Mouse (Mus musculus): Measurements from ENCODE around the gene Arnt2. TPM values are rescaled to one million over a fixed set of nuclear protein-coding genes. Genes with fewer than 3 reads are reported as not detected.

The Arnt2 gene
- total RNA-seq, 2 experiments from 2014 or later: 160 to 172 TPM

DNA sequence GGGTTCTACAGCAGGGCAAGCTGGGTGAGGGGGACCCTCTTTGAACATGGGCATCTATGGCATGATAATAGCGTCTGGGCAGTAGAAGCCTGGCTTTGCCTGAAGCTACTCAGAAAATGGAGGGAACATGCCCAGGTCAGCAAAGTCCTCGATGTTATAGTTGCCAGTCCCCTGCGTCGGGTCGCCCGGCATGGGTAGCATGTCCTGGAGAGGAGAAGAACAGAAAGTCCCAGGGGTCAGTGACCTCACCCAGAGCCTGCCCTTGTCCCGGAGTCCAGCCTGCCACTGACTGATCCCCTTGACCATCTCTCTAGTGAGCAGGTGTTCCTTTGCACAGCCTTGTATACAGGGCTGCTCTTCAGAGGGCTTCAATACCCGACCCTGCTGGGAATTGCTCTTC, 160.0 kb downstream of the Arnt2 start:
- DNase-seq (ENCODE audit: low spot score in 2 of 2): no peak

GRCm38 (mm10) chr7:84249381-84249780, 160.6 kb downstream of the Arnt2 start:
- peak in 1 of 2 experiments; percentile 11 for DNase-seq (ENCODE audit: low spot score in 2 of 2)

GRCm38 (mm10) chr7:84247960-84248665, 161.9 kb downstream of the Arnt2 start:
- no peak for DNase-seq (ENCODE audit: low spot score in 2 of 2)

DNA sequence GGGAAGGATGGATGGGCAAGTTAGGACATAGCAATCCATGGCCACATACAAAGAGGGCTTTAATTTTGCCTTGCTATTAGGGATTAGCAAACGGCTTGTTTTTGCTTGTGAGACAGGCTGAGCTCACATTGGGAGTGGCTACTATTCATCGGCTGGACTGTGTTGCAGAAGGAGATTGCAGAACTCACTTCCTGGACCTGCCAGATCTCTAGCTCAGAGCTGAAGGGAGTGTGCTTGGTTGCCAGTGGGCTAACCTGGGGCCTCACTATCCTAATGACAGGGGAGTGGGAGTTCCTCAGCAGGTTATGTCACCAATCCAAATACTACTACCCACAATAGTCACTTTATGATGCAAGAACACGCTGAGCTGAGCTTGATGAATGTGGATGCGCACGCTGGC, 163.1 kb downstream of the Arnt2 start:
- DNase-seq (ENCODE audit: low spot score in 2 of 2): no peak

DNA sequence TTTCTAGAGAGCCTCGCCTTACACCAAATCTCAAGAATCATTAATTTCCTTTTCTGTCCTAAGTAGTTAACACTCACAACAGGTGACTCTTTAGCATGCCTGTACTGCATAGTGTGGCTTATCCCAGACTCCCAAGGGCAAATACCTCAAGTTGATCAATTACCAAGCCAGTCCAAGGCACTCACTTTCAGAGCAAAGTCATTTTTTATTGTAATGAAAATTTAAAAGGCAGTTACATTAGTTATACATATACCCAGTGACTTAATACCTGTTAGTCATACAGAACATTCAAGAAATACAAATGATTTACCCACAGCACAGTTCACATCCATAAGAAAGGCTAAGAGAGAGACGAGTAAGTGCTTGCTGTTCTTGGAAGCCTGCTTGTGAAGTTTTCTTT, 163.9 kb downstream of the Arnt2 start:
- no peak for DNase-seq (ENCODE audit: low spot score in 2 of 2)

DNA sequence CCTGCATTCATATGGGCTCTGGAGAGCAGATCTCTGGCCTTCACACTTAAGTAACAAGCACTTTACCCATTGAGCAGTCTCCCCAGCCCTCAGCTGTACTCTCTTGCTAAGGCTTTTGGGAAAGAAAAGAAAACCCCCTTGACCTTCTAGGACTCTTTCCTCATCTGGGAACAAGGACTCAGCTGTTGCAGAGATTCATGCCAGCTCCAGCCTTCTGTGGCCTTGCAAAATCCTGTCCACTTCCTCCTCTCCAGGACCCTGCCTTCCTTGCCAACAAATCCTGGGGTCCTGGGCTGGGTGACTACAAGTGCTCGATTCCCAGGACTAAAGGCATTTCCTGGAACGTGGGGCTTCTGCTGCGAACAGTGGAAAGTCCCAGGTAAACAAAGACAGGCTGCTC, 169.6 kb downstream of the Arnt2 start:
- DNase-seq (ENCODE audit: low spot score in 2 of 2): no peak

DNA sequence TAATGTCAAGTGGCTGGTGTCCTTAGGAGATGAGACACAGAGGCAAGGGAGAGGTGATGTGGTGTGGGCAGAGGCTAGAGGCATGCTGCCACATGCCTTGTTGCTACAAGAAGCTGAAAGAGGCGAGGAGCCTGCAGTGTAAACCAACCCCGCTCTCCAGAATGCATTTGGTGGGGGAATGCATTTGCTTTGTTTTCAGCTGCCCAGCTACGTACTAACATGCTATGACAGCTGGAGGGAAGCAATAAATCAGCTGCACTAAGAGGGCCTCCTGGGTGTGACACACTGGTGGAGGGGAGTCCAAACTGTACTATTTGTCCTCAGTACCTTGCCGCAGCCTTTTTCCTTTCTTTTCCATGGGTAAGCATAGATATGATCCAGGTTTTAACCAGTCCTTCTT, 172.3 kb downstream of the Arnt2 start:
- no peak for DNase-seq (ENCODE audit: low spot score in 2 of 2)

DNA sequence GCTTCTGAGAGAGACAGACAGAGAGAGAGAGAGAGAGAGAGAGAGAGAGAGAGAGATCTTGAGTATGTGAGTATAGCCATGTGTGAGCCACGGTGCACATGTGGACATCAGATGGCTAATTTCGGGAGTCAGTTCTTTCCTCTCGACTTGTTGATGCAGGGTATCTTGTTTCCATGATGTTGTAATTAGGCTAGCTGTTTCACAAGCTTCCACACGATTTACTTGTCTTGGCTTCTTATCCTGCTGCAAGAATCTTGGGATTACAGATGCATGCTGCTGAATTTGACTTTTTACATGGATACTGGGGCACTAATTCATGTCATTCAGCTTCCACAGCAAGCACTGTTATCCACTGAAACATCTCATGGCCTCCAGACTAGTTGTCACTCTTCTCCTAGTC, 178.6 kb downstream of the Arnt2 start:
- DNase-seq (ENCODE audit: low spot score in 2 of 2): no peak

- DNase-seq (ENCODE audit: low spot score in 2 of 2): no peak
Observed at GRCm38 (mm10) chr7:84227652-84228051, 182.3 kb downstream of the Arnt2 start.

DNA sequence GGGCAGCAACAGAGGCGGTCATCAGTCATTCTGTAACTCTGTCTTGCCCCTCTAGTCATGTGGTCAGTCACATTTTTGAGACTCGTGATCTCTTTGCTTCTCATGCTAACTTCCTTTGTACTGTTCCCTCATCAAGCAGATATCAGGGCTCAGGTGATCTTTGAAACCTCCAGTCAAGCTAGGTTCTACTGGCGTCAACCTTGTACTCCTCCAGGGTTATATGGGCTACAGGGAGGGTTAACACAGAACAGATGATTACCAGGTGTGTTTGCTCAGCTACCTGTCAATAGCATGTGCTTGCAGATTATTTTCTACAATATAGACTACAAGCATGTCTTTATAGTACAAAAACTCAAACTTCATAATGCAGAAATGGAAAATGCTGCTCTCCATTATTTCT, 183.1 kb downstream of the Arnt2 start:
- DNase-seq (ENCODE audit: low spot score in 2 of 2): no peak

- no peak for DNase-seq (ENCODE audit: low spot score in 2 of 2)
Observed at GRCm38 (mm10) chr7:84212112-84212511, 197.9 kb downstream of the Arnt2 start.

- DNase-seq (ENCODE audit: low spot score in 2 of 2): no peak
Observed at GRCm38 (mm10) chr7:84210585-84211291, 199.2 kb downstream of the Arnt2 start.

GRCm38 (mm10) chr7:84203981-84204380, 206.0 kb downstream of the Arnt2 start:
- no peak for DNase-seq (ENCODE audit: low spot score in 2 of 2)

DNA sequence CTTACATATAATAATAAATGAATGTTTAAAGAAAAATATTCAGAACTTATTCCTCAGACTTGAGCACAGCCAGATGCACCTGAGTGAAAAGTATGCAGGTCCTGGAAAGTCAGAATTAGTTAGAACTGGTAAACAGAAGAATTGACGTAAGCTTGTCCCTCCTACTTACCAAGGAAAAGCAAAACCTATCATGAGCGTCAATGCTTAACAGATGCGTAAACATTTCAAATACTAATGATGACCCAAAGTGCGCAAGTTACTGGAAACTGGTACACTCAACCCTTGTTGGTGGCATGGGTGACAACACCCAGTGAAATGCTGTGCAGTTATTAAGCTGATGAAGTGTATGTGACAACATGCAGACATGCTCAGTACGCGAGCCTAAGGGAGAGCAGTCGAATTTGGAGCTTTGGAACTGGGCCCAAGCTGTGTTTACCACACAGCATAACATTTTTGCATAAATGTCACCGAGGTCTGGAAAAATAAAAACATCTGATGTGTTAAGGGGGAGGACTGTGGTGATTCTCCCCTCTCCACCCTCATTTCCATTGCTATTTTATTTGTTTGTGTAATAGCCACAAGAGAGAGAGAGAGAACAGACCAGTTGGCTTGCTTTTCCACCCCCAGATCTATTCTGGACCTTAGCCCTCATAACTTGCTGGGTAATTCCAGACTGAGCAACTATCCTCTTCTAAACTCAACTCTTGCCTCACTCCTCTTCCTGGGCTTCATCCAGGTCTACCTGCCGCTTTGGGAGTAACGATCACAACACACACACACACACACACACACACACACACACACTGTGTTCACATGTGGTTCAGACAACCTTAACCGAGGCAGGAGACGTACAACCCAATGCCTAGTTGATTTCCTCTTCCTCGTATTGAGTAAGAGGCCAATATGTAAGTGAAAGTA, 208.6 kb downstream of the Arnt2 start:
- no peak for DNase-seq (ENCODE audit: low spot score in 2 of 2)

- DNase-seq (ENCODE audit: low spot score in 2 of 2): no peak
Observed at GRCm38 (mm10) chr7:84197208-84197860, 212.6 kb downstream of the Arnt2 start.

Other genes starting within 250 kb of the Arnt2 start
- 10 to 100 TPM; 24.2 to 25.7 TPM for gene Gm2115, start 118.8 kb upstream of the Arnt2 start, total RNA-seq (2021)
- gene Fah, start 196.5 kb upstream of the Arnt2 start, total RNA-seq (2021): 10 to 100 TPM; 15.4 to 15.8 TPM